Mouse (Mus musculus): ENCODE measurements around the gene Fer. TPM values are rescaled to one million over a fixed set of nuclear protein-coding genes. Genes with fewer than 3 reads are reported as not detected.

The Fer gene
- polyA plus RNA-seq, 1 experiment: 10.9 TPM

DNA sequence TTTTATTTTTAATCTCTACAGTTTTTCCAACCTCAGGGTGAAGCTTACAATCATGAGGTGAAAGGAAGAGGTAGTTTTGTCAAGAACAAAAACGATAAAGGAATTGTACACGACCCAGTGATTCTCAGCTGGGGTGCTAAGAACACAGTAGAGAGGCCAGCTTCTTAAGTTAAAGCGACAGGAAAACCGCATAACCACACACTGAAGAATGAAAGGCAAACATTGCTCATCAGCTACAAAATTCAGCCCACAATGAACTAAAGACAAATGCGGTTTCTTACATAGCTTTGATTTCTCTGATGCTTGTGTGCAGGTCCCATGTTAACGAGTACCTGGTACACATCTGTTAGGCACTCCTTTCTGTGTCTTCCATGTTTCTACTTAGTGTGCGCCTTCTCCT is 34.2 kb downstream of the Fer start:
- H3K4me3 ChIP-seq: no peak overlapping the region
- peaks cover 5% of the 10 kb centered on the region for H3K36me3 ChIP-seq (ENCODE audit: control insufficient read depth, insufficient read depth)
- no peaks in the 10 kb centered on the region for H3K27me3 ChIP-seq (ENCODE audit: control insufficient read depth, insufficient read depth, insufficient read length)
- H3ac ChIP-seq (ENCODE audit: control insufficient read depth, insufficient read length): no peak overlapping the region
- H3K79me2 ChIP-seq (ENCODE audit: control insufficient read depth, insufficient read depth): peaks cover 9% of the 10 kb centered on the region
- H3K4me2 ChIP-seq (ENCODE audit: low read depth): no peak overlapping the region
- TF ChIP-seq MYOD1 (IDR thresholded peaks at IDR 0.05; ENCODE audit: control insufficient read depth in 1 of 3, insufficient read length in 2 of 3, low read depth in 2 of 3) (no peak), USF1 (IDR thresholded peaks at IDR 0.05; ENCODE audit: low read depth) (no peak), MAX (IDR thresholded peaks at IDR 0.05; ENCODE audit: low read depth) (no peak), TCF12 (IDR thresholded peaks at IDR 0.05; ENCODE audit: insufficient read depth, poor library complexity, severe bottlenecking) (no peak), SRF (IDR thresholded peaks at IDR 0.05; ENCODE audit: control insufficient read depth, insufficient read length, low read depth) (no peak), CEBPB (IDR thresholded peaks at IDR 0.05; ENCODE audit: insufficient read depth, poor library complexity, severe bottlenecking) (no peak), MYOG (IDR thresholded peaks at IDR 0.05; ENCODE audit: control insufficient read depth in 1 of 3, insufficient read depth in 1 of 3, insufficient read length in 2 of 3, low read depth in 2 of 3) (no peak), POLR2AphosphoS2 (IDR thresholded peaks at IDR 0.05; ENCODE audit: insufficient read length, low read depth) (no peak)

DNA sequence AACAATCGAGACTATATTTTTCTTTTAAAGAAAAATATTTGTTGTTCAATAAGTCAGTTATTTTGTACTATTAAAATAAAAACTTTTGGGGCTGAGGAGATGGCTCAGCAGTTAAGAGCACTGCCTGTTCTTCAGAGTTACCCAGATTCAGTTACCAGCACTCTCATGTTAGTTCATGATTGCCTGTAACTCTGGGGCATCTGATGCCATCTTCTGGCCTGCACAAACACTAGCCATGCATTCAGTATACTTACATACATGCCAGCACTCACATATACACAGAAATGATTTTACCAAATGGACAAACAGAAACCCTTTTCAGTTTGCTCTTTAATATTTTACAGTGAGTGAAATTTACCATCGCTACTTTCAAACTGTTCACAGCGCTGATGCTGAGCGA is 46.4 kb downstream of the Fer start:
- no peak for TF ChIP-seq USF1 (IDR thresholded peaks at IDR 0.05; ENCODE audit: low read depth)
- no peak for TF ChIP-seq REST (IDR thresholded peaks at IDR 0.05; ENCODE audit: insufficient read depth, insufficient read length)
- TF ChIP-seq TCF12 (IDR thresholded peaks at IDR 0.05; ENCODE audit: insufficient read depth, poor library complexity, severe bottlenecking): no peak
- TF ChIP-seq SRF (IDR thresholded peaks at IDR 0.05; ENCODE audit: control insufficient read depth, insufficient read length, low read depth): no peak
- no peak for TF ChIP-seq CEBPB (IDR thresholded peaks at IDR 0.05; ENCODE audit: insufficient read depth, poor library complexity, severe bottlenecking)
- TF ChIP-seq MYOD1 (IDR thresholded peaks at IDR 0.05; ENCODE audit: control insufficient read depth in 1 of 3, insufficient read length in 2 of 3, low read depth in 2 of 3): no peak
- TF ChIP-seq POLR2A (IDR thresholded peaks at IDR 0.05; ENCODE audit: insufficient read length, low read depth): no peak
- TF ChIP-seq E2F4 (IDR thresholded peaks at IDR 0.05; ENCODE audit: insufficient read depth): no peak
- no peak for TF ChIP-seq MAX (IDR thresholded peaks at IDR 0.05; ENCODE audit: low read depth)
- no peak for TF ChIP-seq POLR2AphosphoS2 (IDR thresholded peaks at IDR 0.05; ENCODE audit: insufficient read length, low read depth)
- no peak for TF ChIP-seq MYOG (IDR thresholded peaks at IDR 0.05; ENCODE audit: control insufficient read depth in 1 of 3, insufficient read depth in 1 of 3, insufficient read length in 2 of 3, low read depth in 2 of 3)
- no peak for TF ChIP-seq TCF3 (IDR thresholded peaks at IDR 0.05; ENCODE audit: insufficient read length, low read depth)

DNA sequence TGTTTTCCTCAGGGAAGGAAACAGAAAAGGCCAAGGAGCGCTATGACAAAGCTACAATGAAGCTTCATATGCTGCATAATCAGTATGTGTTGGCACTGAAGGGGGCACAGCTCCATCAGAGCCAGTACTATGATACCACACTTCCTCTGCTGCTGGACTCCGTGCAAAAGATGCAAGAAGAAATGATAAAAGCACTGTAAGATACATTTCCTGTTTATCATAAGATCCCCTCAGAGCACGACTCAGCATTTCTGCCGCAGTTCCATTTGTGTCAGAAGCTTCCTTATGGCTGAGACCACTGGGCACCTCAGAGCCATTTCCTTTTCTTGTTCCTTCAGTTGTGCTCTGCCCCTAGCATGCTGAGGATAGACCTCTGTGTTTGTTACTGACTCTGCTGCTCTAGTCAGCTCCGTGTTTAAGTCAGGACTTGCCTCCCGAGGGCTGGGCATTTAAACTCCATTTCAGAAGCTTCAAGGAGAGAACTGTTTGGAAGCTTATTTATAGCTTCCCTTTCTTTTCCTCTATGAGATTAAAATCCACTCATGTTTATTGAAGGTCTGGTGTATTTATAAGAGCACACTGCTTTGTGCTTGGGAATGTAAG is 58.8 kb downstream of the Fer start:
- Histone ChIP-seq H3K27me3 (ENCODE audit: control insufficient read depth, insufficient read depth, insufficient read length) (no peaks in the 10 kb centered on the region), H3ac (ENCODE audit: control insufficient read depth, insufficient read length) (no peak overlapping the region), H3K4me2 (ENCODE audit: low read depth) (no peak overlapping the region), H3K79me2 (ENCODE audit: control insufficient read depth, insufficient read depth) (no peaks in the 10 kb centered on the region), H3K4me3 (no peak overlapping the region), H3K36me3 (ENCODE audit: control insufficient read depth, insufficient read depth) (peaks cover 8% of the 10 kb centered on the region)
- TF ChIP-seq SRF (IDR thresholded peaks at IDR 0.05; ENCODE audit: control insufficient read depth, insufficient read length, low read depth) (no peak), MAX (IDR thresholded peaks at IDR 0.05; ENCODE audit: low read depth) (no peak), REST (IDR thresholded peaks at IDR 0.05; ENCODE audit: insufficient read depth, insufficient read length) (no peak), POLR2AphosphoS2 (IDR thresholded peaks at IDR 0.05; ENCODE audit: insufficient read length, low read depth) (no peak), E2F4 (IDR thresholded peaks at IDR 0.05; ENCODE audit: insufficient read depth) (no peak), TCF3 (IDR thresholded peaks at IDR 0.05; ENCODE audit: insufficient read length, low read depth) (no peak), MYOG (IDR thresholded peaks at IDR 0.05; ENCODE audit: control insufficient read depth in 1 of 3, insufficient read depth in 1 of 3, insufficient read length in 2 of 3, low read depth in 2 of 3) (no peak)

More for the DNA sequence above, 46.4 kb downstream of the Fer start:
- Histone ChIP-seq H3K27me3 (ENCODE audit: control insufficient read depth, insufficient read depth, insufficient read length) (no peaks in the 10 kb centered on the region), H3K79me2 (ENCODE audit: control insufficient read depth, insufficient read depth) (no peaks in the 10 kb centered on the region), H3K36me3 (ENCODE audit: control insufficient read depth, insufficient read depth) (peaks cover 28% of the 10 kb centered on the region), H3K4me3 (no peak overlapping the region), H3K4me2 (ENCODE audit: low read depth) (no peak overlapping the region), H3ac (ENCODE audit: control insufficient read depth, insufficient read length) (no peak overlapping the region)

DNA sequence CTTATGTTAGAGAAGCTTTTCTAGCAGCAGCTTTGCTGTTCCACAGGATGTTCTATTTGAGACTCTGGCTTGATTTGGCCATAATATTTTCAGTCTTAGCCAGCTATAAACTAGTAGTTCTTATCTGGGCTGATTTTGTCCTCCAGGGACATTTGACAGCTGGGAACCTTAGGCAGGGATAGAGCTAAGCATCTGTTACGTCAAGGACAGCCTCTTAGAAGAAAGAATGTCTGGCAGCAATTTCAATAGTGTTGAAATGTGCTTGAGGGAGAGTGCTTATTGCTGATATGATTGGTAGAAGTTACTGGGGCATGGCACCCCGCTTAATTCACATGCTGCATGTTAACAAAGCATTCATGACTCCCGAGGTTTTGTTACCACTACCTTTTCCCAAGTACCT is 62.7 kb downstream of the Fer start:
- no peak for TF ChIP-seq MAX (IDR thresholded peaks at IDR 0.05; ENCODE audit: low read depth)
- H3K4me2 ChIP-seq (ENCODE audit: low read depth): no peak overlapping the region

DNA sequence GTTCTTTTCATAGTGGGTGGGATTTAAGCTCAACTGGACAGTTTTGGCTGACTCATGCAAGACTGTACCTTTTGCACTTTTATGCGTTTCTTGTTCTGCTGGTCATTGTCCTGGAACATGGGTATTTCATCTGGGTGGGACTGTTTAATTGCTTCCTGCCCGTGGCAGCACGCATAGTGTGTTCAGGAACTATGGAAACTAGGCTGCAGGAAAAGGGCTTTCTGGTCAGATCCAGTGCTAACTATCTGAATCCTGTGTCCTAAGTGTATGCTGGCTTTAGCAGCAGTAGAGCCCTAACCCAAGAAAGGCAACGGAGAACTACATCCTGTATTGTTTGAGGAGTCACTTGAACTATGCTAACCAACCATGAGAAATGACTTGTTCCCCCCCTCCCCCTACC is 67.8 kb downstream of the Fer start:
- no peak for TF ChIP-seq E2F4 (IDR thresholded peaks at IDR 0.05; ENCODE audit: insufficient read depth)
- TF ChIP-seq POLR2A (IDR thresholded peaks at IDR 0.05; ENCODE audit: insufficient read length, low read depth): no peak
- no peak for TF ChIP-seq REST (IDR thresholded peaks at IDR 0.05; ENCODE audit: insufficient read depth, insufficient read length)
- TF ChIP-seq USF1 (IDR thresholded peaks at IDR 0.05; ENCODE audit: low read depth): no peak
- no peak for TF ChIP-seq MYOG (IDR thresholded peaks at IDR 0.05; ENCODE audit: control insufficient read depth in 1 of 3, insufficient read depth in 1 of 3, insufficient read length in 2 of 3, low read depth in 2 of 3)
- TF ChIP-seq CEBPB (IDR thresholded peaks at IDR 0.05; ENCODE audit: insufficient read depth, poor library complexity, severe bottlenecking): no peak
- TF ChIP-seq POLR2AphosphoS2 (IDR thresholded peaks at IDR 0.05; ENCODE audit: insufficient read length, low read depth): no peak
- TF ChIP-seq TCF12 (IDR thresholded peaks at IDR 0.05; ENCODE audit: insufficient read depth, poor library complexity, severe bottlenecking): no peak
- TF ChIP-seq MAX (IDR thresholded peaks at IDR 0.05; ENCODE audit: low read depth): no peak
- TF ChIP-seq TCF3 (IDR thresholded peaks at IDR 0.05; ENCODE audit: insufficient read length, low read depth): no peak
- no peak for TF ChIP-seq MYOD1 (IDR thresholded peaks at IDR 0.05; ENCODE audit: control insufficient read depth in 1 of 3, insufficient read length in 2 of 3, low read depth in 2 of 3)
- TF ChIP-seq SRF (IDR thresholded peaks at IDR 0.05; ENCODE audit: control insufficient read depth, insufficient read length, low read depth): no peak
- Histone ChIP-seq H3K36me3 (ENCODE audit: control insufficient read depth, insufficient read depth) (peaks cover 6% of the 10 kb centered on the region), H3K79me2 (ENCODE audit: control insufficient read depth, insufficient read depth) (no peaks in the 10 kb centered on the region), H3K4me2 (ENCODE audit: low read depth) (no peak overlapping the region), H3K4me3 (no peak overlapping the region), H3K27me3 (ENCODE audit: control insufficient read depth, insufficient read depth, insufficient read length) (no peaks in the 10 kb centered on the region), H3ac (ENCODE audit: control insufficient read depth, insufficient read length) (no peak overlapping the region)

More for the DNA sequence above, 62.7 kb downstream of the Fer start:
- H3K36me3 ChIP-seq (ENCODE audit: control insufficient read depth, insufficient read depth): no peaks in the 10 kb centered on the region
- H3ac ChIP-seq (ENCODE audit: control insufficient read depth, insufficient read length): no peak overlapping the region
- no peaks in the 10 kb centered on the region for H3K79me2 ChIP-seq (ENCODE audit: control insufficient read depth, insufficient read depth)
- no peaks in the 10 kb centered on the region for H3K27me3 ChIP-seq (ENCODE audit: control insufficient read depth, insufficient read depth, insufficient read length)
- H3K4me3 ChIP-seq: no peak overlapping the region

Measured in myocyte (in vitro differentiated cells).